Mouse (Mus musculus): Measurements from ENCODE around the gene Prl8a6. TPM values are rescaled to one million over a fixed set of nuclear protein-coding genes. Genes with fewer than 3 reads are reported as not detected.

Prl8a6 gene
- not detected in 2 replicates for polyA plus RNA-seq (2012; ENCODE audit: low replicate concordance)

GRCm38 (mm10) chr13:27438588-27438987, at the start of gene Prl8a6:
TSS of gene Prl8a6 (minus strand) at chr13:27438688.

GRCm38 (mm10) chr13:27390746-27391145, 47.7 kb downstream of the Prl8a6 start, which contains the start of gene Prl2b1:
TSS of gene Prl2b1 (minus strand) at chr13:27390846.

Other genes starting within 250 kb of the Prl8a6 start
- not detected in 2 replicates for gene Prl3c1, start 242.0 kb downstream of the Prl8a6 start, polyA plus RNA-seq (2012; ENCODE audit: low replicate concordance)
- gene Prl3b1, start 196.8 kb downstream of the Prl8a6 start, polyA plus RNA-seq (2012; ENCODE audit: low replicate concordance): not detected in 2 replicates
- not detected in 2 replicates for gene Prl3a1, start 179.3 kb downstream of the Prl8a6 start, polyA plus RNA-seq (2012; ENCODE audit: low replicate concordance)
- gene Prl6a1, start 126.1 kb downstream of the Prl8a6 start, polyA plus RNA-seq (2012; ENCODE audit: low replicate concordance): not detected in 2 replicates
- not detected in 2 replicates for gene Prl8a2, start 93.0 kb downstream of the Prl8a6 start, polyA plus RNA-seq (2012; ENCODE audit: low replicate concordance)
- not detected in 2 replicates for gene Prl2b1, start 47.8 kb downstream of the Prl8a6 start, polyA plus RNA-seq (2012; ENCODE audit: low replicate concordance)
- not detected in 2 replicates for gene Prl8a8, start 74.5 kb upstream of the Prl8a6 start, polyA plus RNA-seq (2012; ENCODE audit: low replicate concordance)
- not detected in 2 replicates for gene Prl8a9, start 125.9 kb upstream of the Prl8a6 start, polyA plus RNA-seq (2012; ENCODE audit: low replicate concordance)
- gene Prl8a1, start 143.5 kb upstream of the Prl8a6 start, polyA plus RNA-seq (2012; ENCODE audit: low replicate concordance): not detected in 2 replicates
- not detected in 2 replicates for gene Prl7b1, start 171.9 kb upstream of the Prl8a6 start, polyA plus RNA-seq (2012; ENCODE audit: low replicate concordance)
- gene Prl7a1, start 203.8 kb upstream of the Prl8a6 start, polyA plus RNA-seq (2012; ENCODE audit: low replicate concordance): not detected in 2 replicates
- not detected in 2 replicates for gene Prl7a2, start 229.3 kb upstream of the Prl8a6 start, polyA plus RNA-seq (2012; ENCODE audit: low replicate concordance)